Mouse (Mus musculus): ENCODE data around the gene Il12rb1.

Il12rb1 gene

DNA sequence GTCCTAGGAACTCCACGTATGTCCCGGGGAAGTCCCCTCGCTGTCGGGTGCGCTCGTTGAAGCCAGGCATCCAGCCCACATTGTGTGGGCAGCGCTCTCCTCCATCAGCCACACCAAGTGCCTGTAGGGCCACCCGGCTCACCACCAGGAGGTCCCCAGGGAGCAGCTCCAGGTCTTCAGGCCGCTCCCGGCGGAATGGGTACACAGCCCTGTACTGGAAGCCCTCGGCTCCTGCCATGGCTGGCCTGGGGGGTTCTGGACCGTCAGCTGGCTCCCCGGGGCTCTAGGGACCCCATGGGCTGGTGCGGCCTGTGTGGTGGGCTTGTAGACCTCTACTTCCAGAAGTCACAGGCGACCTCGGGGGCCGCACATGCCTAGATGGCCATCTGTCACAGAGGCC, 33.5 kb upstream of the Il12rb1 start:
- DNase-seq: no peak

DNA sequence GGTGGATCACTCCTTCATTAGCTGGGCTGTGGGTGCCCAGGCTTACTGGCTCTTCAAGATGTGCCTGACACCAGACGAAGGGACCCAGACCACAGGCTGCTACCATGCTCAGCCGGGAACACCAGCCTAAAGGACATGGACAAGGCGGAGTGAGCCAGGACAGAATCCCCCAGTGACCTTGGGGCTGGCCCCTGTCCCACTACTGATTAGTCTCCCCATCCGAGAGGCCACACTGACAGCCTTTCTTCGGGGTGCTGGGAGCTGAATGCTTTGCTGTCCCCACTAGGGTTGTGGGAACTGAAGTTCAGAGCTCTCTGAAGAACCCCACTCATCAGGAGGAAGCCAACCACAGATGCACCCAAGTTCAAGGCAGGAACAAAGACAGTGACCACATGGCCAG, 33.0 kb upstream of the Il12rb1 start:
- DNase-seq: no peak

DNA sequence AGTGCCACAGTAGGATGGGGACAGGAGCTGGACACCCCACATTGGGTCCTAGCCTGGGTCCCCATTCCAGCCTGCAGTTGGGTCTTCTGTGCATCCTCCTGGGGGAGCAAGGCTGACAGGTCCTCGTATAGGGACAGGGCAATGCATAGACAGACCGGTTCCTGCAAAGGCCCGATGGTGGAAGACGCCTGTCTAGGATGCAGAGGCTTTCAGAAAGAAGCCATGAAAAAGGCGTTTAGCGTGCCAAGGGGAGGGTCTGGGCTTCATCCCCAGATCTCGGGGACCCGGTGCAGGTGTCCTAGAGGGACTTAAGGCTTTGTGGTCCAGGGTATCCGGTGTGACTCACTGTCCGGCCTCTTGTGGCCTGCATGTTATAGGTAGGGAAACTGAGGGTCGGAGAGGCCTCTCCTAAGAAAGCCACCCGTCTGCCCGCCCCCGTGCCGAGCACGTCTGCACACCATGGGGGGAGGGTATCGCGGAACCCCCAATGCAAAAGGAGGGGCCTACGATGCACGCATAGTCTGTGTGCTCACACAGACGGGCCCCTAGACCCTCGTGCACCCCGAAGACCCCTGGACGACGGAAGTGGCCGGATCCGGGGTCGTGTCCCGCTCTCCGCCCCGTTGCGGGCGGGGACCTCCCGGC, 32.3 kb upstream of the Il12rb1 start:
- peak; percentile 55 for DNase-seq

DNA sequence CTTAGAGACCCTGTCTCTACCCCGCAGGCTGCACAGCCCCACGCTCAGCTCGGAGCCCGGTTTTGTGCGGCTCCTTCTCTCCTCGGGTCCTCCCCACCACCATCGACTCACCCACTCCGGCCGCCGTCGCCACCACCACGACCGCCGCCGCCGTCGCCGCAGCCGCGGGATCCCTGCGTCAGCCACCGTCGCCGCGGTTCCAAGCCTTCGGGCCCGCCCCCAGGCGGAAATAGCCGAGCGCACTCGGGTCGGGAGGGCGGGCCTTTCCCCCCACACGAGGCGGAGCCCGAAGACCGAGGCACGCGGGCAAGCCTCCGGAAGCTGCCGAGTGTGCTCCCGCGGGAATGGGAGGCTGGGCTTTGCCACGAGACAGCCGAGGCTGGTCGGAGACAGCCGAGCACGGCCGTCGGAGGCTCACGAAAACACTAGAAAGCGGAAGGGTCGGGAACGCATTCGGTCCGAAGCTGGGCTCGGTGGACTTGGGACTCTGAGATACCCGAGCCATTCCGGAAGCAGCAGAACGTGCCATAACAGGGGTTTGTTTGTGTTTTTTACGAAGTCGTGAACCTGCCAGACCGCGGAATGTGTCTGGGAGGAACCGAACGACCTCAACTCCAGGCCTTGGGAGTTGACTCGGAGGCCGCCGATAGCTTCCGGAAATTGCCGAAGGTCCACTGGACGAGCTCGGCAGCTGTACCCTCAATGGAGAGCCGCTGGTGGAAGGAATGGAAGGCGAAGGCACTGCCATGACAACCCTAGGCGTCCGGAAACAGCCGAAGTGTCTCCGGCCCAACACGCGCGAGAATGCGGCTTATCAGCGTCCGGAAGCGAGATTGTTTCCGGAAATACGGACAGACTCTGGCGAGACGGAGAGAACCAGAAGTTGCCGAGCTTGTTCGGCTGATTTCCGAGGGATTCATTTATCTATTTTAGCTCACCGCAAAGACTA, 31.5 kb upstream of the Il12rb1 start, which contains the start of gene Pik3r2:
TSS of gene Pik3r2 (minus strand) at position 218 of the 949 bp plus-strand sequence.
- DNase-seq: peak; percentile 99

DNA sequence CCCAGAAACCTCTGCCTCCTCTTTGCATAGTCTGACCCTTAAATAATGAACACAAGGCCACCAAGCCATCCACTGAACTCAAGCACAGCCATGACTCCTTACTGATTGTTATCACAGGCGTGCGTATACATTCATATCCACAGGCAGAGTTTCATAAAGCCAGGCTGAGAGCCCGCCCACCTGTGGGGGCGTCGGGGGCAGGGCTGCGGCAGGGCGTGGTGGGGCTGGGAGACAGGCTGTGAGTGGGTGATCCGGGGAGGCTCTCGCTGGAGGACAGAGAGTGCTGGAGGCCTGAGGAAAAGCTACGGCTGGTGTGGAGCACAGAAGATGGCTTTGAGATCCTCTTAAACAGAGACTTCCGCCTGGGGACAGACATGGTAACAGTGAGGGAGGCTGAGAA, 28.2 kb upstream of the Il12rb1 start:
- DNase-seq: no peak

DNA sequence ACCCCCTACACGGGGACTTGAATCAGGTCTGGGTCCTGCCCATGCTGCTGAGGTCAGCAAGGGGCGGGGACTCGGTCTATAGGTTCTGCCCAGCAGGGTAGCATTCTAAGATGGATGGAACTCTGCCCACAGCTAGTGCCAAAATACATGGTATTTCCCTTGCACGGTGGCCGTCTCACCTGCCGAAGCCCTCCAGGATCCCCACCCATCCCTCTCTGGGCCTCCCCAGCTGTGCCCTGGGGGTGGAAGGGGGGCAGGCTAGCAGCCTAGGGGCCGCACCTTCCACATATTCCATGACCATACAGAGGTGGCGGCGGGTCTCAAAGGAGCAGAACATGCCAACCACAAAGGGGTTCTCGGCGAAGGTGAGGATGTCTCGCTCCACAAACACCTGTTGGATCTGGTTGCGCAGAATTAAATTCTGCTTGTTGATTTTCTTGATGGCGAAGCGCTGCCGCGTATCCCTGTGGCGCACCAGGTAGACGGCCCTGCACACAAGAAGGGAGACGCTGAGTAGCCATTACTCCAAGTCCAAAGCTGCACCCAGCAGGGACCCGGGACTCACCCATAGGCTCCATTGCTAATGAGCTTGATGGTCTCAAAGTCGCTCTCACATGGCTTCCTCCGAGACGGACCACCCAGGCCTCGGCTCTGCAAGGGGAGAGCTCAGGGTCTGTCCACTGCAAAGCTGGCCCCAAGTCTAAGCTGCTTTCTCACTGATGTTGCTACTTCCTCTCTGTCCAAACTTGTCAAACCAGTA, 21.8 kb upstream of the Il12rb1 start:
- no peak for DNase-seq

DNA sequence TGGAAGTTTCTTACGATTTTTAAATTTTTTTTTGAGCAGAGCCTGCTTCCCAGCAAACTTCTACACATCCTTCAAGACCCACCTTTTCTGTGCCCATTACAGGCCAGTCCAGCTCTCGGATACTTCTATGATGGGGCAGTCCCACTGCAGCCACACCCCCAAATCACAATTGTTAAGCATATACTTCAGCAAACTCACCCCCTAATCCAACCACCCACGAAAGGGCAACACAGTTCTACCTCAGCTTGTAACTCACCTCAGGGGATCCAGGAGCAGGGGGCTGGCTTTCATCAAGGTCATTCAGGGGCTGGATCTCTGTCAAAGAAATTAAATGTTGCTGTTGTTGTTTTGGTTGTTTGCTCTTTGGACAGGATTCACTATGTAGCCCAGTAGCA, 21.2 kb upstream of the Il12rb1 start:
- DNase-seq: no peak

DNA sequence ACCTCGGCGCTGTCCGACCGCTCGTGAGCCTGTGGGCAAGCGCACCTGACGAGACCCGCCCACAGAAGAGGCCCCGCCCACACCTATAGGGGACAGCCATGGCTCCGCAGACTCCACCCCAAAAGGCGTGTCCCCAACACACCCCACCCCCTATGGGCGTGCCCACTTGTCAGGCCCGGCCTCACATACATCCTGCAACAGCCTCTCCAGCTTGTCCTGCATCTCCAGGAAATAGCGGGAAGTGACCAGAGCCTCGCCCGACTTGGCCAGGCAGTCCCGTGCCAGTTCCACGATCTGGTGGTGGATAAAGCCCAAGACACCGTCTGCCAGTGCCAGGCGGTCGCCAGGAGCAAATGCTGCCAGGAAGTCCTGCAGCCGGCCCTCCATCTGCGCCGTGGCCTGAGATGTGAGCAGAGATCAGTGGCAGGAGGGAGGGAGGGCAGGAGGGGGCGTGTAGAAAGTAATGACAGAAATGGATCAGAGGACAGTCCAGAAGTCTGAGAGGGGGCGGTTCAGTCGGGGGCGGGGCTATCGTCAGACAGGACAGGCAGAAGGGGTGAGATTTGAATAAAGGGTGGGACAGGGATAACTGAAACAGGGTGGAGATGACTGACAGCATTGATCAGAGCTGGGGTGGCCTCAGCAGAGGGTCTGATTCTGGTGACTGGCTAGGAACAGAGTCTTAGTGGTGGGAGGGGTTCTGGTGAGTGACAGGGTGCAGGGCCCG, 20.1 kb upstream of the Il12rb1 start:
- DNase-seq: no peak

DNA sequence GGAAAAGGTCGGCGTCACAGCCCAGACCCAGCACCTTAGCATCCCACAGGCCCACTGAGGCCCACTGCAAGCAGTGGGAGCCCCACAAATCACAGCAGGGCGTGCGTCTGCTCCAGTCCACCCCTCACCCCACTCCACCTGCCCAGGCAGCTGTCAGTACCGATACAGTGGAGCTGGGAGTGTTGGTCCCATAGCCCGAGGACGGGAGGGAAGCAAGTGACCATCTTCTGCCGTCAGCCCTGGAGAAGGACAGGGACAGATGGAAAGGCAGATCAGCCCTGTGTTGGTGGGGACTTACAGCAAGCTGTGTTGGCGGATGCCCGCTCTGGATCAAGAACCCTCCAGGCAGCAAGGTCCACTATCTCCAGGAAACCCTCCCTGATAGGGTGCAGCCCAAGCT, 19.2 kb upstream of the Il12rb1 start:
- no peak for DNase-seq

DNA sequence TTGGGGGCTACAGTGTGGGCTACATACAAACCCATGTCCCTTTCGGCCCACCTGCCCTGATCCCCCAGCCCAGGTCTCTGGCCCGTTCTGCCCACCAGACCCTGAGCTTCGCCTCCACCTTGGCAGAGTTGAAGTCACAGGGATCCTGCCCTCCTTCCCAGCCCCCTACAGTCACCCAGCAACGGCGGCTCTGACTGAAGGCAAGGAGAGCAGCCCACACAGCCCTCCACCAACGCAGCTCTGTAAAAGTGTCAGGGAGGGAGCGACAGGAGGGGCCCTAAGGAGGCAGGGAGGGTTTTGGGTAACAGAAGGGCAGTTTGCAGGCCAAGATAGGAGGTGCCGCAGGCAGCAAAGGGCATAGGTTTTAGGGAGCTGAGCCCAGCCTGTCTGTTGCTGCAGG, 17.4 kb upstream of the Il12rb1 start:
- no peak for DNase-seq

DNA sequence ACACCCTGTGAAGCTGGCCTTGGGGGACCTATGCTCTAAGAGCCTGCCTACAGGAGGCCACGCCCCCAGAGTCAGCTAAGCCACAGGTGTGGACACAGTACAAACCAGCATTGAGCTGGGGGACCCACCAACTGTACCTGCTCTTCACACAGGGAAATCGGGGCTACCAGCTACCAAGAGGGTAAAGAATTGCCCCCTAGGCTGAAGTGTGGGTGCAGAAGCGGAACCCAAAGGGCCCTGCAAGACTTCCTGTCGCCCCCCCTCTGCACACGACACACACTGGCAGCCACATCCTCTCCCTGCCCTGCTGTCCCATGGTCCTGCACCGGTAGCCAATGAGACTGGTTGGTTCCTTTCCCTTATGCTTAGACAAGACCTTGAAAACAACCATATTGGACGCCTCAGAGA, 17.0 kb upstream of the Il12rb1 start:
- no peak for DNase-seq

DNA sequence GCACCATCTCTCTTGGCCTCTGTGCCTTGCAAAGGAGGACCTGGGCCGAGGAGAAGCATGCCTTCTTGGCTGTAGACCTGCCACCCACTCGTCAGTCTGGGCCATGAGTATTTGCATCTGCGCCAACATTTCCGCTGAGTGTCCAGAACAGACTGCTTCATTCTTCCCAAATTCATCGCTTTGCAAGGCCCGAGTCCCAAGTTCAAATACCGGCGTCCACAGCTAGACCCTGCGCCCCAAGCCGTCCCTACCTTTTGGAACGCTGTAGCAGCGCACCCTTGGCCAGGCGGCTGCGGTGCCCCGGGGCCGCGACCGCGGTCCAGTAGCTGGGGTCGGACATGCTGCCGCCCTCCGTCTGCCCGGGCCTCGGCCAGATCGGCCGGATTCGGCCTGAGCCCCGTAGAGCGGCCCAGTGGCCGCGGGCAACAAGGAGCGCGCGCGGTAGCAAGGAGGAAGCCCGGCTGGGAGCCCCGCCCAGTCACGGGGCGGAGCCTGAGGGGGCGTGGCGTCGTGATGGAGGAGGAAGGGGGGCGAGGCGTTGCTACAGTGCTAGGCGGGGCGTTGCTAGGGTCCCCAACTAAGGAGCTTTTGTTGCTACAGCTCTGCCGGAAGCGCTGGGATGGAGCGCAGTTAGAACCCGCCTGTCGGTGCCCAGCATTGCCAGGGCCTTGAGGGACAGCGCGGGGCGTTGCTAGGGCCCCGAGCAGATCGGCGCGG, 16.1 kb upstream of the Il12rb1 start:
- DNase-seq: peak; percentile 95

DNA sequence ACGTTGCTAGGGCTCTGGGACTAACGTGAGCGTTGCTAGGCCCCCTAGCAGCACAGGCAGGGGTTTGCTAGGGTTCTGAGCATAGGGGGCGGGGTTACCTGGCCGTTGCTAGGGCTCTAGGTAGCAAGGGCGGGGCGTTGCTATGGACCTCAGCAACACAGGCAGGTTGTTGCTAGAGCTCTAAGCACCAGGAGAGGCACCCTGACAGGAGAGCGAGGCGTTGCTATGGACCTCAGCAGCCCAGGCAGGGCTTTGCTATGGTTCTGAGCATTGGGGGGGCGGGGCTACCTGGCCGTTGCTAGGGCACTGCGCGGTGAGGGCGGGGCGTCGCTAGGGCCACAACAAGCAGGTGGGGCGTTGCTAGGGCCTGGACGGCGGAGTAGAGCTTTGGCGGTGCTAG, 15.5 kb upstream of the Il12rb1 start:
- peak; percentile 68 for DNase-seq

DNA sequence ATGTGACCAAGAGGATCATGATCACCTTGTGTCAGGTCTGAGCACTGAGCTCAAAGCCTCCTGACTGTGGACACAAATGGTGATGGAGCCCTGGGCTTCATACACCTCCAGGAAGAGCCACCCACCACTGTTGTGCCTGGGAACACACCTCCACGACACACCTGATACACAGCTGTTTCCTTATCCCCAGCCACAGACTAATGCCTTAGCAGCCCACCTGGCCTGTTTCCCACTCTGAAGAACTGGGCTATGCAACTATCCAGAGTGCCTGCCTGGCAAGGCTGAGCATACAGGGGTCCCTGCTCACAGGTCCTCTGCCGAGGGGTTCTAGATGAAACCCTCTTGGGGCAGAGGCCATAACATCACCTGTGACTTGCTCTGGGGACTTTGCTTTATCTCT, 14.0 kb upstream of the Il12rb1 start:
- DNase-seq: no peak

DNA sequence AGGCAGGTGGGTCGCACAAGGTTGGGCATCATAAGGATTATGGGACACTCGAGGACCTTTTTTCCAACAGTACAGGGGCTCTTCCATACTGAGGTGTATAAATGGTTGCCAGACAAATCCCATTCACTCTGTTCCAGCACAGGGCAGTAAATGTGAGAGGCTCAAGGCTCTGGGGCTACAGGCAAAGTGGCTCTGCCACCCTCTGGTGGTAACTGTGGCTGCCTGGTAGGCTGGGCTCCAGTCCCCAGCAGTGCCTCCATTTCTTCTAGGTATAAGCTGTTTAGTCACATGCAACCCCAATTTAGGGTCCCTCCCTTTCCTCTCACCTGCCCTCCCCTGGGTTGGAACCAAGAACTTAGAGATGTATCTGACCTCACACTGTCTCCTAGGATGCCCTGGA, 12.9 kb upstream of the Il12rb1 start:
- DNase-seq: no peak

DNA sequence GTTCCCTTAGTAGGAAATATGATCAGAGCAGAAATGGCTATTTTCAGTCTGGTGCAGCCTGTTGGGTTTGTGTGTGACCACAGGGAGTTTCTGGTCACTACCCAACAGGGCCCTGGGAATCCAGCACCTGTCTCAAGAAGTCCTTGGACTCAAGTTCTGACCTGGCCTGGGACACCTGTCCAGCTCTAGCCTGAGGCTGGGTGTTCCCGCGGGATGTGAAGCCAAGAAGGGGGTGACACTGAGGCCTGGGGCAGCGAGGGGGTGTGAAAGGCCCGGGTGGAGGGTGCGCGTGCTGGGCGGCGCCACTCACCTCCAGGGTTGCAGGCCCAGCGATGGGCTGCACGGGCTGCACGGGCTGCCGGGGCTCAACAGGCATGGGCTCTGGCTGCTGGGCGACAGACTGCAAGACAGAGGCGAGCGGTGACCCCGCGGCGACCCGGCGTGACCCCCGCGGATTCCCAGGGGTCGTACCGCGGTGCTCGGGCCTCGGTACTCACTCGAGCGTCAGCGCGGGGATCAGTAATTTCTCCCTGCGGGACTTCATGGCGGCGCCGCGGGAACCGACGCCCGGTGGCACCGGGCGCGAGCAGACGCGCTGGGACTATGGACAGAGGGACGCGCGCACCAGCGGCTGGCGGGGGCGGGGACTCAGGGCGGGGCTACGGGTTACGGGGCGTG, 11.7 kb upstream of the Il12rb1 start:
- DNase-seq: peak; percentile 83

DNA sequence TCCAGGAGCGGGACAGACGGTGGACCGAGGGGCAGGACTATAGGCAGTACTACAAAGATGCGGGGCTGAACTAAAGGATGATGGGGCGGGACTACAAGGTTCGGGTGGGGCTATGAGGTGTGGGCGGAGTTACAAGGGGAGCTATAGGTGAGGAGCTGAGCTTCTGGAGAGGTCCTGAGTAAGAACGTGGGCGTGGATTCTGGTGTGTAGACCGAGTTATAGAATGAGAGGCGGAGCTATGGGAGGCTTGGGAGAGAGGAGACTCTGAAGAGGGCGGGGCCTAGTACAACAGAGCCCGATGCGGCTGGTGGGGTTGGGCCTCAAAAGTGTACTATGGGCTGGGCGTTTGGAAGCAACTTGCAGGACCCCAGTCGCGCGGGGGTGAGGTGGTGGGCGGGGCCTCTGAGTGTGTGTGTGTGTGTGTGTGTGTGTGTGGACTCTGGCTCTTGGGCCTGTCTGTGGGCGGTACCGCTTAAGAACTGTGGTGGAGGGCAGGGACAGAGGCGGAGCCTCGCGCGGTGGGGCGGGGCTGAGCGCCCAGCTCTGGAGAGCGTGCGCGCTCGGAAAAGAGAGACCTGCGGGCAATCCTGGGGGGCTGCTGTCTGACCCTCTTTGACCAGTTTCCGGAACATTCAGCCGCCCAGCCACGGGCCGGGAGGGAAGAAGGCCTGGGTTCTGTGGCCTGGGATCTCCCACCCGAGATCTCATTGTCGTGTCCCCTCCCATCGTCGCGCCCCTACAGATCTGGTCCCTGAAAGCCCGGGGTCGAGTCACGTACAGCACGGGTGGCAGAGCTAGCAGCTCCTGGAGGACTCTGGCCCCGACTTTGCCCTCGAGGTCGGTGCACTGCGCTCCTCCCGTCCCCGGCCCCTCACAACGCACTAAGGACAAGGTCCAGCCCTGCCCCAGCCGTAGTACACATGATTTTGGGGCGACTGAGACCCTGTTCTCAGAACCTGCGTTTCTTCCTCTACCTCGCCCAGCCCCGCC, 10.9 kb upstream of the Il12rb1 start:
- peak; percentile 77 for DNase-seq

DNA sequence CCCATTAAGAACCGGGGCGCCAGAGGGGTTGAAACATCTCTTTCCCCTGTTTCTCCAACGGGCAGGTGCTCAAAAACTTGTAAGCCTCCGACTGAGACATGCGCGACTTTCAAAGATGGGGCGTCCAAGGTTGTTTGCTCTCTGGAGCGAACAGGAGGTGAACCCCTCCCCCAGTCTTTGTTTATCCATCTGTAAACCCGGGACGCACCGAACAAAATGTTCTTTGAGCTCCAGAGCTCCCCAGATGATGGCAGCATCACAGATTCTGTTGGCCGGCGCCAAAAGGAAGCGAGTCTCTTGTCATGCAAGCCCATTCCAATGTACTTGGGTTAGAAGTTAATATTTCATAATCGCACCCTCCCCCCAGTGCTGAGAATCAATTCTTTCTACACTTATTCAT, 10.0 kb upstream of the Il12rb1 start:
- DNase-seq: no peak

DNA sequence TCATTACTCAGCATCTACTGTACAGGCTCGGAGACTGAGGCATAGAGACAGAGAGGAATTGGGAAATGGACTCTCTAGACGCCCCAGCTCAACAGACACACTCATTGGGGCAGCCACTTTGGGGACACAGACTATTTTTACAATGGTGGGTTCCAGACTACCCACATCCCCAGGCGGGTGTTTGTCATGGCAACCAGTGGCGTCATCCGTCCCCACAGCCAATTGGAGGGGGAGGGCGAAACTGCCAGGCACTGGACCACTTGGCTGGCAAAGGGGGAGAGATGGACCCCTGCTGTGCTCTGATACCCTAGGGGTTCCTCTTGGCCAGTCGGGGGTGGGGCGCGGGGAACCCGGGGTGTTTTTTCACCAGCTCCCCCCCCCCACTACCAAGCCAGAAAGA, 7.6 kb upstream of the Il12rb1 start:
- DNase-seq: no peak

DNA sequence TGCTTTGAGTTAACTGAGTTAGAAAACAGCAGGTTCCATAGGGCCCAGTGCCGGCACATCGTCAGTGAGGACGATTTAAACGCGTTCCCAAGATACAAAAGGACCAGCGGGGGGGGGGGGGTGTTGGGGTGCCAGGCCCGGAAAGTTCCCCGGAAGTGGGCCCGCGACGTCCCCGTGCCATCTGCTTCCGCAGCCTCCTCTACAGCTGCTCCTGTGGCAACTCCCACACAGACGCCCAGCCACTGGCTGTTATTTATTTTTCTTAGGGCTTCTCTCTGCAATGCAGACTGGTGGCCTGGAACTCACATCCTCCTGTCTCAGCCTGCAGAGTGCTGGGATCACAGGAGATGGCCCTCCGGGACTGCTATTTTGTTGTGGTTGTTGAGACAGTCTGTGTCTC, 7.1 kb upstream of the Il12rb1 start:
- DNase-seq: no peak

All from right cerebral cortex, postnatal 4 days (tissue).